Mouse (Mus musculus): Measurements from ENCODE around the gene Zfp870.
"Not testable (repeated sequence)": the region's sequence is repeated elsewhere in the genome, so short reads cannot be mapped to it uniquely, and the experiment has no call there.

Zfp870 gene

GRCm38 (mm10) chr17:32871483-32871882 is 20.0 kb downstream of the Zfp870 start:
- no peak for DNase-seq (ENCODE audit: low read depth, low spot score)

GRCm38 (mm10) chr17:32867266-32867665 is 24.2 kb downstream of the Zfp870 start:
- not testable (repeated sequence) for DNase-seq (ENCODE audit: low read depth, low spot score)

- DNase-seq (ENCODE audit: low read depth, low spot score), result not testable (repeated sequence)
Observed at GRCm38 (mm10) chr17:32856713-32857112, 34.7 kb downstream of the Zfp870 start.

- no peak for DNase-seq (ENCODE audit: low read depth, low spot score)
Observed at GRCm38 (mm10) chr17:32851581-32851980, 39.9 kb downstream of the Zfp870 start.

GRCm38 (mm10) chr17:32841388-32841787 is 50.1 kb downstream of the Zfp870 start:
- no peak for DNase-seq (ENCODE audit: low read depth, low spot score)

GRCm38 (mm10) chr17:32839083-32839802 is 52.2 kb downstream of the Zfp870 start:
- no peak for DNase-seq (ENCODE audit: low read depth, low spot score)

GRCm38 (mm10) chr17:32830418-32830782 is 61.0 kb downstream of the Zfp870 start:
- no peak for DNase-seq (ENCODE audit: low read depth, low spot score)

GRCm38 (mm10) chr17:32829540-32830417 is 61.7 kb downstream of the Zfp870 start, which contains the start of gene Zfp799:
Gene Zfp799 (minus strand): TSS chr17:32830261.
- peak; percentile 87 for DNase-seq (ENCODE audit: low read depth, low spot score)

All from CD4-positive, CD25-positive, alpha-beta regulatory T cell, adult 2 months (primary cell).